Mouse (Mus musculus) MN1 (cell line): ENCODE results near the gene Mrpl12.
A peak's percentile ranks its signal among the peaks of the same experiment; 100 is the strongest.
"Not testable (repeated sequence)": the region's sequence is repeated elsewhere in the genome, so short reads cannot be mapped to it uniquely, and the experiment has no call there.

ENCODE experiments used
- DNase-seq: peaks from one replicate; pipeline ENCODE4 v3.0.0-alpha.2; 2016; ENCODE audit warnings: low spot score

Gene Mrpl12

DNA sequence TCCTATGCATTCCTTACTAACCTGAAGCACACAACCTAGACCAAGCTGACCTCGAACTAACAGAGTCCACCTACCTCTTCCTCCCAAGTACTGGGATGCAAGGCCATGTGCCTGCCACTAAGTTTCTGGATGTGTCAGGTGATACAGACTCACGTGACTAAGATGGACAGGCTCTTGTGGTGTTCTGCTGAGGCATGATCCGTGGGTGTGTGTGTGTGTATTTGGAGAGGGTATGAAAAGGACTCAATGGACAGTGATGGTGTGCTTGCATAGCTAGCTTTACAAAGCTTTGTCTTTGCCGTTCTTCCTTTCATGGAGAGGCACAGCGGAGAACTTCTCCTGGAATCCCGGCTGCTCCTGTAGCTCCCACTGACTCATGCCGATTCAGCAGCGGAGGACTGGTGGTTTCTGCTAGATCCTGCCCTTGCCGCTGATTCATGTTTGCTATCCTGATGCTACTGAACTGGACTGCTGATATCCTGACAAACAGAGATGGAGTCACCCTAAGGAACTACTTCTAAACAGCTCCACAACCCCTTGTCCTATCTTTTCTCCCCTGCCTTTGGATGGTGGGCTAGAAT, 24.0 kb downstream of the Mrpl12 start:
- no peak for DNase-seq

DNA sequence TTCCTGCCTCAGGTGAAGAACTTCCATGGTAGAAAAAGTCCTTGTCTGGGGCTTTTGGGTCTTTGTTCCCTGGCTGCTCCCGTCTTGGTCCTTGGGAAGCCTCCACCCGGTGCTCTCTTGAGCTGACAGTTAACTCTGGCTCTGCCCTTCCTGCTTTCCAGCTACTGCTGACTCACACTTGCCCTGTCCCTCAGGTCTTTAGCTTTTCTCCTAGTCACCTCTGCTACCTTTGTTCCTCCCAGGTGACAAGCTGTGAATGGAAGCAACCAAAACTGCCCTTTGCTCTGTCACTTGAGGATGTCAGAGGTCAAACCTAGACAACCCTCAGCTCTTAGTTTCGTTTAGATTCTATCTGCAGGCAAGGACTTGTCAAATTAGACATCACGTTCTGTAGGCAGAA, 25.5 kb downstream of the Mrpl12 start:
- DNase-seq = no peak

DNA sequence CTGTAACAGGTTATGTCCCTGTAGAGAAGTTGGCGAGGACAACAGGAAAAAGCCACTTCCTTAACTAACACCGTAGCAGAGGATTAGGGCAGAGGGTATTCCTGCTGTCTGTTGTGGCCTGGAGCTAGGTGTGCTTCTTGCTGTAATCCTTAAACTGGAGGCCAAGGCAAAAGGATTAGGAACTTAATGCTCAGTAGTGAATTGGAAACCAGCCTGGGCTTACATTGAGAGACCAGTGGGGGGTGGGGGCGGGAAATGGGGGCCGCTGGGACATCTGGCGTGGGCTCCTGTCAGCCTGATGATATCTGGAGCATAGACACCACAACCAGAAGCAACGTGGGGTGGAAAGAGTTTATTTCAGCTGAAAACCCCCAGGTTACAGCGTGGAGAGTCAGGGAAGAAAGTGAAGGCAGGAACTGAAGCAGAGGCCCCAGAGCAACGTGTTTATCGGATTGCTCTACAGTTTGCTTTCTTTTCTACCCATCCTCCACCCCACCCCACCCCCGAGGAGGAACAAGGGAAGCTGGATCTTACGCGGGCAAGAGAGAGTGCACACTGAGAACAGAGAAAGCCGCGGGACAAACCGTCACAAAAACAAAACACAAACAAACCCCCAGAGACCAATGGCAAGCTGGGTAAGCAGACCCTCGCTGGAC, 26.1 kb downstream of the Mrpl12 start:
- DNase-seq = peak; percentile 35

DNA sequence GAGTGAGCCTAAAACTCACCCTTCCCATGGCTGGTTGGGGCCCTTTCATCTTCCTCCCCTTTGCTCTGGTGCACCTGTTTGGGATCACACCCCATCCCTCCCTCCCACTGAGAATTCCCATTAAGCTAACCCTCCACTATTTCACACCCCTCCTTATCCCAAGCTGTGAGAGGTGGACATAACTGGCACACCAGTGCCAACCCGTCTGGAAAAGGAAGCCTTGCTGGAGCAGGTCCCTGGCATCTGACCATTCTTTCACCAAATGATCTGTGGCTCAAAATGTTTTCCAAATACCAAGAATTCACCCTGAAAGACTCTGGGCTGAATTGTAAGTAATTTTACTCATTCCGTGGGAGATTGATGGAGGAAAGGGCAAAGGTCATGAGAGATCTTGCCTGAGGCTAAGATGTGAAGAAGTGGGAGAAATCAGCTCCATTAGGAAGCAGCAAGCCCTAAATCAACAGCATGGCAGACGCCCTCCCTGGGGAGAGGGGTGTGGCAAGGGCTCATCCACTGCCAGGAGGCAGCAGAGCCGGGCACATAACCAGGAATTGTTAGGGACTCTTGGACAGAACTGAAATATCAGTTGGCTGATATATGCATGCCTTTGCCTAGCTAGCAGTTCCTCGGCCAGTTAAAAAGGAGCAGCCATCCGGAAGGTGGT, 28.5 kb downstream of the Mrpl12 start:
- DNase-seq = peak; percentile 85

DNA sequence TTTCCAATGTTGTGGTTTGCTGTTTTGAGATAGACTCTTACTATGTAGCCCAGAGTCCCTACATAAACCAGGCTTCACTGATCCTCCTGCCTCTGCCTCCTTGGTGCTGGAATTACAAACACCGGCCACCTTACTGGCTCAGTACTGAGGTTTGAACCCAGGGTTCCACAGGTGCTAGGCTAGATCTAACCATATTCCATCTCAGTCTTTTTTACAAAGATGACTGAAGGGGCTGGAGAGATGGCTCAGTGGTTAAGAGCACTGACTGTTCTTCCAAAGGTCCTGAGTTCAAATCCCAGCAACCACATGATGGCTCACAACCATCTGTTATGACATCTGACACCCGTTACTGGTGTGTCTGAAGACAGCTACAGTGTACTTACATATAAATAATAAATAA, 29.8 kb downstream of the Mrpl12 start:
- DNase-seq = not testable (repeated sequence)

DNA sequence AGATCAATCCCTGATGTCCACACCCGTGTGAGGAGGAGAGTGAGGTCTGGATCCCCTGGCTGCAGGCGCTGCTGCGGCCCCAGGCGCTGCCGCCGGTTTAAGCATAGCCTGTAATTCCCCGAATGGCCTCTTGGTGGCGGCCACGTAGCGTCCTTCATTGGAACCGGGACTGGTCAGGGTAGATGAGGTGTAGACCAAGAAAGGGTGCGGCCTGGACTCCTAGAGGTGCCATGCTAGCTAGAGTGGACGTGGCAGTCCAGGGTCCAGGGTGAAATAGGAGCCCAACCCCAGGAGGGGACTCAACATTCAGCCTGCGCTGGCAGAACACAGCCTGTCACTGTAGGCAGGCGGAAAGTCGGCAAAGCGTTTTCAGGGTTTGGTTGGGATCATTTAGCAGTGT, 31.2 kb downstream of the Mrpl12 start:
- DNase-seq = peak; percentile 88

DNA sequence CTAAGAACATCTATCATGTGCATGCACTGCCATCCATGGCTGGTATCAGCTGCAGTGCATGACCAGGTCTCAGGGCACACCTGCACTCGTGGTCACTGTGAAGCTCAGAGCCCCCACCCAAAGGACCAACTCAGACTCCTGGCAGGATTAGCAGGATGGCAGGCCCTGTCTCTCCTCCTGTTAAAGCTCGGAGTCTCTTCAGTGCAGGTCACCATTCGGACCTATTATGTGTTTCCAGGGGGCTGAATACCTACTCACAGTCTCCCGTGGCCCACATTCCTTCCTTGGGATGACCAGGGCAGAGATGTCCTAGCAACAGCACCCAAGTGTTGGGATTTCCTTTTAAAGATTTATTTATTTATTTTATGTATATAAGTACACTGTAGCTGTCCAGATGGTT, 32.7 kb downstream of the Mrpl12 start:
- DNase-seq = no peak

DNA sequence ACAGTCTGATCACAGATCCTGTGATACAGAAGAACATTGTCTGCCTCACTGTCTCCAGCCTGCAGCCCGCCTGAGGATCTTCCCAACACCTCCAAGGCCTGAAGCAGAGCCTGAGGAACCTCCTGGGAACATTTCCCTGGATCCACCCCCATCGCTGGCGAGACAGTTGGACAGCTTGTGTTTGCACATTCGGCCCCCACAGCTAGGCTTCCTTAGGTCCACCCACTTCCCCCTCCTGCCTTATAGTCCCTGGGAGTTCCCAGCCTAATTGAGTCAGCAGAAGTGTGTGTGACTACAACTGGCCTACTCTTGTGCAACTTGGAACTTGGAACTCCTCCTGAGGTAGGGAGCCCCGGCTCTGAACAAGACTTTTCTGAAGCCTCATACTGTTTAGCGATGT, 33.6 kb downstream of the Mrpl12 start:
- peak; percentile 52 for DNase-seq

DNA sequence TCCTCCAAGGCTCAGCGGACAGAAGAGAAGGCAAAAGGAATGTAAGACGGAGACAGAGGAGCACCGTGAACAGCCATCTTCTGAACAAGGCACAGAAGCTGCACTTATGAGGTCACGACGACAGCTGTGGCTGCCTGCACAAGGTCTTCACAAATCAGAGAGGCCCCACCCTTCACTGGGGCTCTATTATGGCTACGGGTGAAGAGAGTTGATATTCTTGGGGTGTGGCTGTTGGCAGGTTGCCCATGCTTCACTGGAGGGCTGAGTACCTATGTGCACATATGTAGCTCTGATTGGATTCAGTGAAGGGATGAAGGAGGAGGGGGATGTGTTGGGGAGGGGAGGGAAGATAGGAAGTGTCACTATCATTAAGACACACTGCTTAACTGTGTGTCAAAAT, 34.1 kb downstream of the Mrpl12 start:
- DNase-seq = peak; percentile 46

DNA sequence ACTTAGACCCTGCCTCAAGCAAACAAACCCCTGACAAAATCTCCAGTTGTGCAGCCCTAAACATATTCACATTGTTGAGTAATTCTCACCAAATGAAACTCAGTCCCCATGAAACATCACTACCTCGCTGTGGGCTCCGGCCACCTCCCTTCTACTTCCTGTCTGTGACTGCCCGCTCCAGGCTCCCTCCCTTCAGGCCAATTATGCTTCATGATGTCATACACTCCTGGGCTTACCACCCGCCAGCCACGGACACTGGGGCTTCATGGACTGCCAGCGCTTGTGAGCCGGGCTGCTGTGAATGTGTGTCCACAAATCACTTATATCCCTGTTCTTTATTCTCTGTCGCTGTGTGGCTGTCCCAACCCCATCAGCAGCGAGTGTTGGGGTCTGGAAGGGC, 35.3 kb downstream of the Mrpl12 start:
- DNase-seq = peak; percentile 93

DNA sequence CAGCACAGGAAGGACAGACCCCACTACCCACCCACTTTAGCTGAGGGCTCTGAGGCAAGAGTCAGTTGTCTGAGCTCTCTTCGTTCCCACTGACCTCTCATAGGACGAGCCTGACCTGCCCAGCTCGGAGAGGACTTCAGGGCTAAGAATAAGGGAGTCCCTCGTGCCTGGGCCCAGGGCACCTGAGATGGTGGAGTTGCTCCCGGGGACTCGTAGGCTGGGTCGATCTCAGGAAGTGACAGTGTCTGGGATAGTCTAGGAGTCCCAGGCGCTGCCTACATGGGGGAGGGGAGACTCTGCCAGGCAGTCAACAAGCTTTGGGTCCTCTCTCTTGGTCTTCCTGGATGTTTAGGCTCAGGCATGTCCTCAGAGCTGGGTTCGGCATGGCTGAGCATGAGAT, 36.1 kb downstream of the Mrpl12 start:
- peak; percentile 59 for DNase-seq

DNA sequence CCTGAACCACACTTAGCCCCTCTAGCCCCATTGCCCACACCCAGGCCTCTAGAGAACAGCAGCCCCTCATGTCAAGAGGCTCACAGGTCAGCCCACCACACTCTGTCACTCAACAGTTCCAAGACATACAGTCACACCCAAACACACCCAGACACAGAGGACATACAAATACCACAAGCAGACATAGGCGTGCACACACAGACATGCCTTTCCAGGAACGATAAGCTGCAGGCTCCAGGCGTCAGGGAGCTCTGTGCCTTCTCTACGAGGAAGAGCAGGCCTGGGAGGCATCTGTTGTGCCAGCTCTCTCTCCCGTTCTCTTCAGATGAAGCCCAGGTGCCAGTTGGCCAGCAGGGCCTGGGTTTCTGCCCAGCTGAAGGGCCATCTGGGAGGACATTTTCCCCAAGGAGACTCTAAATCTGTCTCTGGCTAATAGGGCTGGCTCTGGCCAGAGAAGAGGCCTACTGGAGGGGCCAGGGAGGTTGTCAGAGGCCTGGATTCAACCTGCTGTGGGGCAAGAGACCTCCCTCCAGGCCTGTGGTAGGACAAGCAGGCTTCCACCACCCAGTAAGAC, 36.6 kb downstream of the Mrpl12 start:
- DNase-seq = peak; percentile 99

DNA sequence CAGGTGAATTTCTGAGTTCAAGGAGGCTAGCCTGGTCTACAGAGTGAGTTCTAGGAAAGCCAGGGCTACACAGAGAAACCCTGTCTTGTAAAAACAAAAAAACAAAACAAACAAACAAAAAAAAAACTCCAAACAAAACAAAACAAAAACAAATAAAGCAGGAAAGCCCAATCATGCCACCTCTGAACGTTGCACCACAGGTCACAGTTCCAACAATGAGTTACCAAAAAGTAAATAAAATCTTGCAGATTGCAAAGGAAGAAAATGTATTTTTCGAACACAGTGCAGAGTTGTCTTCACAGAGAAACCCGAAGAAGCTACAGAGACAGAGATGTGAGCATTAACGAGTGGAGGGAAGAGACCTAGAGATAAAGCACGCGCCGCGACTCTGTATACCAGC, 38.2 kb downstream of the Mrpl12 start:
- no peak for DNase-seq

DNA sequence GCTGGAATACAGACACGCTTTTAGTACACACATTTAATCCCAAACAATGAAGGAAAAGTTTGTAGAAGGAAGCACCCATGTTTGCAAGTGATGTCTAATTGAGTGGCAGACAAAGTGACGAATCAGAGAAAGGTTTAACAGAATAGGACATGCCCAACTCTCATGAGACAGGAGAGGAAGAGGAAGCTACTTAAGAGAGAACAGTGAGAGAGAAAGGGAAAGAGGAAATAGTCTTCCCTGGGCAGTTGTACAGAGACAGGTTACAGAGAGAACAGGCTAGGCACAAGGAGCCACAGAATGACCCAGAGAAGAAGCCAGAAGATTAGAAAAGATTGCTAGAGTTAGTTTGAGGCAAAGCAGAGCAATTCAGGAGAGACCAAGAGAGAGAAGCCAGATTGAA, 41.5 kb downstream of the Mrpl12 start:
- DNase-seq = no peak

DNA sequence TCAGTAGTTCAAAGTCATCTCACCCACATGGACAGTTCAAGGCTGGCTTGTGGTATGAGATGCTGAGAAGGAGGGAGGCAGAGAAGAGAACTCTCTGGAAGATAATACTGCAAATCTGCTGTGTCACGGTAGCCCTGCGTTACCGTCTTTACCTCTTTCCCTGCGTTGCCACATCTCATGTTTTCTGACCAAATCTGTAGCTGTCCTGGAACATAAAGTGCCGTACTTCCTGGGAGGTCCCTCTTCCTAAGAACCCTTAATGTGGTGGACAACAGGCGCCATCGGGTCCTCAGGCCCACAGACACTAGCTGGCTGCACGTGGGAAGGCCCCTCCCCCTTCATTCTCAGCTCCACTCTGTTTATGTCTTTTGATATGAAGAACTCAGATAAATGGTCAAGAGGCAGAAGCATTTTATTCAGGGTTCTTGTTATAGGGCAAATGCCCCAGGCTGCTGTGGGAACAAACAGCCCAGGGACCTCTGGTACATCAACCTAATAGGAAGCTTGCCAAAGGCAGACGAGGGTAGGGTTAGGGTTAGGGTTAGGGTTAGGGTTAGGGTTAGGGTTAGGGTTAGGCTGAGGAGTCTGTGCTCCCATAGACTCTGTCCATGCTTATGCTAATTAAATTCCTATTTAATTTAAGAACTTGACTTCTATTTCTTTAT, 43.4 kb downstream of the Mrpl12 start:
- no peak for DNase-seq

DNA sequence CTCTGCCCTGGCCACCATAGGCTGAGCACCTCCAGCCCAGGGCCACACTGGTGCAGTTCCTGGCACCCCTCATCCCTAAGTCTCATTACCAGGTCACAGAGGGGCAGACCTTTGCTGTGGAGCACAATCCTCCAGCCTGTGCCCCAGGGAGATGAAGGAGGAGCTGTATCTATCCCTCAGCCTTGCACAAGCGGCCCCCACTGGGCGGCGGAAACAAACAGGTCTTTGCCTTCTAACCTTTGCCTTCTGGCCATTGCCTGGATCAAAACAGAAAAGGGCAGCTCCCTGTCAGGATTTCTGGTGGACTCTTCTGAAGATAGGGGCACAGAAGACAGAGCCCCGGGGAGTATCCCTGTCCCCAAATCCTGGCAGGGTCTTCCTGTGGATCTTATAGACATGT, 44.5 kb downstream of the Mrpl12 start:
- DNase-seq = no peak

DNA sequence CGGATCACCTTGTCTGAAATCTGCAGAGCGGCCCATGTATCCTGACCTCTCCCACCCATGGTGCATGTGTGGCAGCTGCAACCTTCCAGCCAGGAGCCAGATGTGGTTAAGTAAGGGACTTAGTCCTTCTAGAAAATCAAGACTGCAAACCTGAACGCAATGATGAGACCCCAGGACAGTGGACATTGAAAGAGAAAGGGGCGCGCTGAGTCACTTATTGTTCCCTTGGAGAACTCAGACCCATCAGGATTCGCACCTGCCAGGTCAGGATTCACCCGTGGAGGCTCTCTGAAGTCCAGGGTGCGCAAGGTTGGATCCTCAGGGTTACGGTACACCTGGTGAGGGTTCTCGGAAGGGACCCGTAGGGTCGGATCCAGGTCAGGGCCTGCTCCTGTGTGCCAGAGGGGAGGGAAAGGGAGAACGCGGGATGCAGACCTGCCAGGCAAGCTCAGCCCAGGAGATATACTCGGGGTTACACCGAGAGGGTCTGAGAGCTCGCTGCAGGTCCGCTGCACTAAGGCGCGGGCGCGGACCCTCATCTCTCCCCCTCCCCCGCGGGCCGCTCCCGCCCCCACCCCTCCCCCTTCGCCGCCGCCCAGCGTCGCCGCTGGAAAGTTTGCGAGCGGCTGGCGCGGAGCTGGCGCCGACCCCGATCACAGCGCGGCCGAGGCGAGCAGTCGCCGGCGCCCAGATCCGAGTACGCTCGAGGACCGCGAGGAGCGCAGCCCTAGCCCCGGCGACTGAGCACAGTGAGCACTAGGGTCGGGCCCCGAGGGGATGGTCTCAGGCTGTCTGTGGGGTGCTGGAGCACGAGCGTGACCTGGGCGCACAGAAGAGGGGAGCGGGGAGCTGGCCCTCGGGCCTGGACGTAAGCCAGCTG, 45.9 kb downstream of the Mrpl12 start, which contains the start of gene Gcgr:
Gene Gcgr, plus strand, starts transcription at position 615 of the 880 bp plus-strand sequence.
- DNase-seq = no peak

DNA sequence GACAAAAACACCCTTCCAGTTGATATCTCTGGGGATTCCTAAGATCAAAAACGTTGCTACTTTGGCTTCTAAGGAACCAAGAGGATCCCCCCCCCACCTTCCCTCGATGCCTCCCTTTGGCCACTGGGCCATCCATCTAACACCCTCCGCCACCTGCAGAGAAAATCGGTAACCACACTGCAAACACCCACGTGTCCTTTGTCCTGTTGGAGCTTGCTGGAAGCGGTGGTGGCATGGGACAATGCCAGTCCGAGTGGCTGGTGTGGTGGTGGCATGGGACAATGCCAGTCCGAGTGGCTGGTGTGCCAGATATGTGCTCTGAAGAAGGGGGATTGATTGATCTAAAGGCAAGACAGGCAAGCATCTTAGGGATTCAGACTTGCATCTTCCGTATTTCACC, 47.2 kb downstream of the Mrpl12 start:
- DNase-seq = no peak

DNA sequence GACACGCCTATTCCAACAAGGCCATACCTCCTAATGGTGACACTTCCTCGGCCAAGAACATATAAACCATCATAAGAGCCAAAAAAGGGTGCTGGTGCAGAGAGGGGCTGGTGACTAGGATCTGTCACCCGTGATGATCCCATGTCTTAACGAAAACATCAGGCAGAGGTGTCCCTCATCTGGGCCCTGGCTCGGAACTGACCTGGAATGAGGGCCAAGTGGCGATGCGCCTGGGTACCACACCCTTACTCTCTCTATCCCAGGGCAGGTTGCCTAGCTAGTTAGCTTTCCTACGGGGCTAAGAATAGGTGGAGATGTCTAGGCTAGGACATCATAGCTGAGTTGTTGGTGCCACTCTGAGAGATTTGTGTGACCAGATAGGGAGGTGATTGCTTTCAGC, 49.7 kb downstream of the Mrpl12 start:
- no peak for DNase-seq

DNA sequence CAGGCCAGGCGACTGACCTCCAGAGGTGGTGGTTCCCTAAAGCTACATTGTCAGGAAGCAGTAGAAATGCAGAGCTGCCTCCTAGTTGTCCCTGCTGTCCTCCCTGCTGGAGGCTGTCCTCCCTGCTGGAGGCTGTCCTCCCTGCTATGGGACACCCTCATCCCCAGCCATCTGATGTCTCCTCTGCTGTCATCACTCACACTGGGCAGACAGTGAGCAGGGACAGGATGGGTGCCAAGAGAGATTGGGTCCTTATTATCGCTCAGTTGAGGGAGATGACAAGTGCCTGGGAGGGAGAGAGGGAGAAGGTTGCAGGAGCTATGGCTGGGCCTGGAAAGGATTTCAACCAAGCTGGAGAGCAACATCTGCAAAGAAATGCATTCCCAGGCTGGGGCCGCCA, 50.7 kb downstream of the Mrpl12 start:
- DNase-seq = peak; percentile 35

DNA sequence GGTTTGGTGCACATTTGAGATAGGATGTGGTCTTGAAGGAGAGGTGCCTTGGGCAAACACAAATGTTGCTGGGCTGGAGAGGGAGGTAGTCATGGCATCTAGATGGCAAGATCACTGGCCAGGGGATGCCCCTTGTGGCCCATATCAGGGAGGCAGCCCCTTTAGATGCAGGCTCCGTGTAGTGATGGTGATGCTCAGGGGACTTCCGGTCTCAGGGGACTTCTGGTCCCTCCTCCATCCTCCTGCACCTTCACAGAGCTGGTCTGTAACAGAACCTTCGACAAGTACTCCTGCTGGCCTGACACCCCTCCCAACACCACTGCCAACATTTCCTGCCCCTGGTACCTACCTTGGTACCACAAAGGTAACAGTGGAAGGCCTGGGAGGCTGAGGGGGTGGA, 51.4 kb downstream of the Mrpl12 start:
- DNase-seq = no peak

DNA sequence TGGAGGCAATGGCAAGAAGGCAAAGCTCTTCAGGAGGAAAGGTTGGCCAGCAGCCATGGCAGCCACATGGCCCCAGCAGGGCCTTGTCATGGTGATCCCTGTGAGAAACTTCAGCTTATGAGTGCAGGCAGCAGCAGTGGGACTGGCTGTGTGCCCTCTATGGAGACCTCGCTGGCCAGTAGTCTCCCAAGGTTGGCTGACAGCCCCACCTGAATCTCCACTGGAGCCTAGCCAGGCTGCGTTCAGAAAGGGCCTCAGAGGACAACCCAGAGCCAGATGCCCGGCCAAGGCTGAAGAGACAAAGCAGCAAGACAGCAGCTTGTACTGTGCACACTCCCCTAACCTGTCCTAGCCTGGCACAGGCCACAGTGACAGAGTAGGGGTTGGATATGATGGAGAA, 54.1 kb downstream of the Mrpl12 start:
- peak; percentile 90 for DNase-seq
